Mouse (Mus musculus): ENCODE results near the gene C6. TPM values are rescaled to one million over a fixed set of nuclear protein-coding genes. Genes with fewer than 3 reads are reported as not detected.

C6 gene
- polyA plus RNA-seq, 1 experiment from 2014 or later: not detected

- 83% methylated on average over 3 of the region's 3 CpGs for WGBS
- Histone ChIP-seq H3K9ac (replicated peaks) (no peak overlapping the region), H3K4me2 (replicated peaks) (no peak overlapping the region), H3K27ac (no peak overlapping the region), H3K36me3 (no peaks in the 10 kb centered on the region), H3K4me3 (replicated peaks) (no peak overlapping the region), H3K27me3 (no peaks in the 10 kb centered on the region), H3K4me1 (replicated peaks) (no peaks in the 10 kb centered on the region), H3K9me3 (no peaks in the 10 kb centered on the region)
- ATAC-seq: no peak
Observed at GRCm38 (mm10) chr15:4818437-4818836, 91.5 kb downstream of the C6 start.

DNA sequence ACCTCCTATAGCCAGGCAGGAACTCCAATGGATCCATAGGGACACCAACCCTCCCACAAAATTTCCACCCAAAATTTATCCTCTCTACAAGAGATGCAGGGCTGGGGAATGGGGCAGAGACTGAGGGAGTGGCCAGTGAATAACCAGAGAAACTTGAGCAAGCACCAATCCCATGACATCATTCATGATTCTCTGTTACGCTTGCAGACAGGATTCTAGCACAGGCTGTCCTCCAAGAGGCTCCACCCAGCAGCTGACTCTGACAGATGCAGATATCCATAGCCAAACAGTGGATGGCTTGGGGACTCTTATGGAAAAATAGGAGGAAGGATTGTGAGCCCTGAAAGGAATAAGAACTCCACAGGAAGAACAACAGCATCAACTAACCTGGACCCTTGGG lies 94.2 kb downstream of the C6 start:
- H3K27ac ChIP-seq: no peak overlapping the region
- H3K36me3 ChIP-seq: no peaks in the 10 kb centered on the region
- no peaks in the 10 kb centered on the region for H3K4me1 ChIP-seq (replicated peaks)
- no peaks in the 10 kb centered on the region for H3K27me3 ChIP-seq
- no peak for ATAC-seq
- 81% methylated on average over 1 of the region's 1 CpGs for WGBS
- H3K4me3 ChIP-seq (replicated peaks): no peak overlapping the region
- H3K9ac ChIP-seq (replicated peaks): no peak overlapping the region
- H3K4me2 ChIP-seq (replicated peaks): no peak overlapping the region
- H3K9me3 ChIP-seq: no peaks in the 10 kb centered on the region

DNA sequence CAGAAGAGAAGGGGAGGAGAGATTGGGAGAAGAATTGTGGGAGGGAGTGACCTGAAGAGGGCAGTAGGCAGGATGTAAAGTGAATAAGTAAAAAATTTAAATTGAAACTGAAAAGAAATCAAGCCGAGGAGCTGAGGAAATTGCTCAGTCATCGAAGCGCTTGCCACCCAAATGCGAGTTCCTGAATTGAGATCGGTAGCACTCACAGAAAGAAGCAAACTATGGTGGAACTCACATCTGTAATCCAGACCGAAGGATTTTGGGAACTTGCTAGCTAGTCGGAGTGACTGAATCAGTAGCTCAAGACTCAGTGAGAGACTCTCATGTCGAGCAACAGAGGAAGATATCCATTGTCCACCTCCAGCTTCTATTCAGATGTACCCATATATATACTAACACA lies 94.8 kb downstream of the C6 start:
- Histone ChIP-seq H3K27ac (no peak overlapping the region), H3K9ac (replicated peaks) (no peak overlapping the region), H3K36me3 (no peaks in the 10 kb centered on the region), H3K4me2 (replicated peaks) (no peak overlapping the region), H3K4me3 (replicated peaks) (no peak overlapping the region), H3K9me3 (no peaks in the 10 kb centered on the region), H3K27me3 (no peaks in the 10 kb centered on the region), H3K4me1 (replicated peaks) (no peaks in the 10 kb centered on the region)
- no peak for ATAC-seq
- 94% methylated on average over 8 of the region's 8 CpGs for WGBS

DNA sequence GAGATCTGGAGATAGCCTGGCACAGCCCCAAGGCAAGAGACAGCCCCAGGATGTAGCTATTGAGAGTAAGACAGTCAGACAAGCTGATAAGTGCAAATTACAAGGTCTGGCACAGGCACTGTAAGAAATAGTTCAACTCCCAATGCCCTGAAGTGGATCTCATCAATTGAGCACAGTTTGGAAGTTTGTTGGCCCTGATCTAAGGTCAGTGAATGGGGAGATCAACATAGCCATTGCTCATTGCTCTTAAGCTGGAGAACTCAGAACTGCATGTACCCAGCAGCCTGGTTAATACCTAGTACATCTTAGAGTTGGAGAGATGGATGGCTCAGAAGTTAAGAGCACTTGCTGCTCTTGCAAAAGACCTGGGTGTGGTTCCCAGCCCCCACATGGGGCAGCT lies 100.8 kb downstream of the C6 start:
- ATAC-seq: no peak
- Histone ChIP-seq H3K4me3 (replicated peaks) (no peak overlapping the region), H3K9me3 (no peaks in the 10 kb centered on the region), H3K4me2 (replicated peaks) (no peak overlapping the region), H3K9ac (replicated peaks) (no peak overlapping the region), H3K36me3 (no peaks in the 10 kb centered on the region), H3K27ac (no peak overlapping the region), H3K27me3 (no peaks in the 10 kb centered on the region), H3K4me1 (replicated peaks) (no peaks in the 10 kb centered on the region)

GRCm38 (mm10) chr15:4836354-4836753 lies 109.4 kb downstream of the C6 start:
- ATAC-seq: no peak
- H3K9ac ChIP-seq (replicated peaks): no peak overlapping the region
- no peaks in the 10 kb centered on the region for H3K36me3 ChIP-seq
- no peak overlapping the region for H3K4me3 ChIP-seq (replicated peaks)
- no peaks in the 10 kb centered on the region for H3K9me3 ChIP-seq
- H3K4me2 ChIP-seq (replicated peaks): no peak overlapping the region
- no peaks in the 10 kb centered on the region for H3K4me1 ChIP-seq (replicated peaks)
- H3K27ac ChIP-seq: no peak overlapping the region
- 84% methylated on average over 3 of the region's 3 CpGs for WGBS
- H3K27me3 ChIP-seq: no peaks in the 10 kb centered on the region

DNA sequence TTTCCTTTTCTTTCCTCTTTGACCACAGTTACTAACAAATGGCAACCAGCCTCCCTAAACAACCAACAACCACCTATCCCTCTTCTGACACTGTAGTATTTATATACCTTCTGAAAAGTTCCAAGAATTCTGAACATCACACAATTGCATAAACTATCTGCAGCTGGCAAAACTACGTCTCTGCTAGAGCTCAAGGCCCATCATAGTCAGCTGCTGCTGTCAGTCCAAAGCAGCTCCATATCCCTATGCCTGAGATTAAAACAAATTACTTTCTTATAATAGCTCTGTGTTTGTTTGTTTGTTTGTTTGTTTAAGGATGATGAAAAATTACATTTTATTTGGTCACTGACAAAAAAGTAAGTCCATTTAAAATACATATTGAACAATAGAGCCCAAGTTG lies 123.0 kb downstream of the C6 start:
- Histone ChIP-seq H3K4me2 (replicated peaks) (no peak overlapping the region), H3K9ac (replicated peaks) (no peak overlapping the region), H3K4me1 (replicated peaks) (no peaks in the 10 kb centered on the region), H3K9me3 (no peaks in the 10 kb centered on the region), H3K4me3 (replicated peaks) (no peak overlapping the region), H3K27me3 (no peaks in the 10 kb centered on the region), H3K36me3 (no peaks in the 10 kb centered on the region), H3K27ac (no peak overlapping the region)
- WGBS: 95% methylated on average over 1 of the region's 1 CpGs
- ATAC-seq: no peak

Other genes with a start within 250 kb of the C6 start
- not detected in 2 replicates for gene Mroh2b, start 171.6 kb downstream of the C6 start, polyA plus RNA-seq (2015; fragmentation: Nextera tagmentation; extraction: Ambion mirVana)